Mouse (Mus musculus) bone marrow macrophage, adult 2 months (primary cell): ENCODE measurements at regions not wholly inside any gene's neighbourhood (a gene's known extent, or its start where the extent isn't known, plus 50 kb on each side); places are given as distances from the start of the nearest gene placed in this dataset.

Source experiments
- CTCF ChIP-seq: IDR thresholded peaks from 2 replicates; pipeline ENCODE4 v1.5.1; 2012; ENCODE audit warnings: low read depth, mild to moderate bottlenecking, low read length, moderate library complexity
- POLR2A ChIP-seq: IDR thresholded peaks from 2 replicates; pipeline ENCODE4 v1.6.1; 2012; ENCODE audit warnings: mild to moderate bottlenecking, low read depth, low read length, borderline replicate concordance

DNA sequence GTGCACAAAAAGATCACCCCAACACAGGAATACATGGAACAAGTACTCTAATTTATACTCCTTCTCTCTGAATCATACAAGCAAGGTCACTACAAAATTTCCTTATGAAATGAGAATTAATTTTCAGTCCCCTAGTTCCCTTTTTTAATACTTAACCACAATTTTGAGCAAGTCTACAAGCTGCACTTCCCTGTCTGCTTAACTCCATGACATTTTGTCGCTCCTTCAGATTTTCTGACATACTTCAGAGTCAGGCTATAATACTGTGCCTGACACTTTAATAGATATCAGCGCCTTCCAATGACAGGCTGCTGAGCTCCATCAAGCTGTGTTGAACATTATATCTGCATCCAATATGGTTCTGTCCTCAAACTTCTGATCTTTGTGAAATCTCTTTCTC lies 505.0 kb upstream of the Zfp386 start:
- TF ChIP-seq POLR2A (no peak), CTCF (no peak)
